Mouse (Mus musculus): ENCODE results near the gene 1700102P08Rik. TPM values are rescaled to one million over a fixed set of nuclear protein-coding genes. Genes with fewer than 3 reads are reported as not detected.

The 1700102P08Rik gene
- 1 to 10 TPM in 2 of 3 experiments, under 1 TPM in 1; 0.78 to 2.2 (median 1.0) TPM for polyA plus RNA-seq (2017; shearing (Covaris generic))

- ATAC-seq = no peak
These were observed at the start of gene 1700102P08Rik for GRCm38 (mm10) chr9:108392676-108393075. Gene 1700102P08Rik (plus strand): TSS chr9:108392805.

GRCm38 (mm10) chr9:108343331-108343730 is 49.3 kb upstream of the 1700102P08Rik start:
- no peak for ATAC-seq

- no peak for ATAC-seq
These were observed 48.8 kb upstream of the 1700102P08Rik start for GRCm38 (mm10) chr9:108343835-108344234.

GRCm38 (mm10) chr9:108344471-108344870 is 48.1 kb upstream of the 1700102P08Rik start:
- ATAC-seq = no peak

GRCm38 (mm10) chr9:108347024-108347423 is 45.6 kb upstream of the 1700102P08Rik start:
- no peak for ATAC-seq

- ATAC-seq = peak; percentile 83
These were observed 44.9 kb upstream of the 1700102P08Rik start, which contains the start of gene Usp4 for GRCm38 (mm10) chr9:108347540-108348289. Gene Usp4 (plus strand): TSS chr9:108347853.

- peak; percentile 10 for ATAC-seq
These were observed 44.3 kb upstream of the 1700102P08Rik start for GRCm38 (mm10) chr9:108348290-108348680.

GRCm38 (mm10) chr9:108349727-108350126 is 42.9 kb upstream of the 1700102P08Rik start:
- no peak for ATAC-seq

- ATAC-seq = no peak
These were observed 14.4 kb upstream of the 1700102P08Rik start for GRCm38 (mm10) chr9:108378234-108378633.

- ATAC-seq = no peak
These were observed 13.9 kb upstream of the 1700102P08Rik start for GRCm38 (mm10) chr9:108378736-108379135.

GRCm38 (mm10) chr9:108379294-108379693 is 13.3 kb upstream of the 1700102P08Rik start:
- ATAC-seq = no peak

GRCm38 (mm10) chr9:108381382-108381781 is 11.2 kb upstream of the 1700102P08Rik start:
- ATAC-seq = no peak

GRCm38 (mm10) chr9:108385006-108385405 is 7.6 kb upstream of the 1700102P08Rik start:
- no peak for ATAC-seq

GRCm38 (mm10) chr9:108386816-108387215 is 5.8 kb upstream of the 1700102P08Rik start:
- no peak for ATAC-seq

- ATAC-seq = no peak
These were observed 4.0 kb upstream of the 1700102P08Rik start for GRCm38 (mm10) chr9:108388601-108389000.

- no peak for ATAC-seq
These were observed 3.4 kb upstream of the 1700102P08Rik start for GRCm38 (mm10) chr9:108389220-108389619.

GRCm38 (mm10) chr9:108394191-108394590 is 1.6 kb downstream of the 1700102P08Rik start:
- no peak for ATAC-seq

GRCm38 (mm10) chr9:108395427-108395826 is 2.8 kb downstream of the 1700102P08Rik start:
- no peak for ATAC-seq

- no peak for ATAC-seq
These were observed 5.7 kb downstream of the 1700102P08Rik start for GRCm38 (mm10) chr9:108398324-108398723.

GRCm38 (mm10) chr9:108401186-108401960 is 8.8 kb downstream of the 1700102P08Rik start:
- ATAC-seq = no peak

GRCm38 (mm10) chr9:108403081-108403480 is 10.5 kb downstream of the 1700102P08Rik start:
- no peak for ATAC-seq

GRCm38 (mm10) chr9:108404451-108404850 is 11.8 kb downstream of the 1700102P08Rik start:
- no peak for ATAC-seq

- no peak for ATAC-seq
These were observed 16.9 kb downstream of the 1700102P08Rik start for GRCm38 (mm10) chr9:108409535-108409934.
